8 mouse cellular contexts compared by ENCODE assay signal in genomic region chr16:20668013-20668412, GRCm38 (mm10). TPM values are rescaled to one million over a fixed set of nuclear protein-coding genes. Genes with fewer than 3 reads are reported as not detected.
DNase-seq lines count a peak whose midpoint lies in the region; ATAC-seq and TF ChIP-seq lines count a peak whose summit lies in the region.
"Not testable (repeated sequence)": the region's sequence is repeated elsewhere in the genome, so short reads cannot be mapped to it uniquely, and the experiment has no call there.

Gene Eif4g1 (plus strand): TSS chr16:20668313.

- H3K36me3 ChIP-seq in erythroblast, embryonic 14.5 days (ENCODE audit: control insufficient read depth), result peaks cover 19% of the 10 kb centered on the region
- peaks cover 21% of the 10 kb centered on the region for H3K36me3 ChIP-seq in hindbrain, embryonic 12.5 days
- H3K36me3 ChIP-seq in liver, embryonic 12.5 days, result peaks cover 17% of the 10 kb centered on the region
- H3K36me3 ChIP-seq in midbrain, embryonic 14.5 days (ENCODE audit: control insufficient read depth, insufficient read depth, low read length), result peaks cover 13% of the 10 kb centered on the region
- H3K36me3 ChIP-seq in thymus, adult 2 months (ENCODE audit: control insufficient read depth, insufficient read depth, low read length), result not testable (repeated sequence)

- not testable (repeated sequence) for H3K4me2 ChIP-seq in hindbrain, embryonic 12.5 days (replicated peaks); liver, embryonic 12.5 days; midbrain, embryonic 14.5 days (ENCODE audit: low read length)

- not testable (repeated sequence) for H3K27me3 ChIP-seq in erythroblast, embryonic 14.5 days (ENCODE audit: control insufficient read depth); hindbrain, embryonic 12.5 days; liver, embryonic 12.5 days (replicated peaks); midbrain, embryonic 14.5 days (ENCODE audit: control insufficient read depth, insufficient read depth, low read length); thymus, adult 2 months (ENCODE audit: control insufficient read depth, insufficient read depth, low read length)

- TF ChIP-seq CTCF in thymus, adult 2 months (IDR thresholded peaks at IDR 0.05; ENCODE audit: borderline replicate concordance, control insufficient read depth, extremely low read depth, insufficient read depth, low read length, poor library complexity), result not testable (repeated sequence)

- WGBS in hindbrain, embryonic 12.5 days, result 96% methylated on average over 2 of the region's 6 CpGs
- WGBS in liver, embryonic 12.5 days (ENCODE audit: insufficient replicate concordance), result 75% methylated on average over 5 of the region's 6 CpGs
- 96% methylated on average over 4 of the region's 6 CpGs for WGBS in midbrain, embryonic 14.5 days
- WGBS in thymus, adult 2 months, result 95% methylated on average over 5 of the region's 6 CpGs

- not testable (repeated sequence) for ATAC-seq in granulocyte monocyte progenitor cell, adult 5-6 weeks (replicated peaks; ENCODE audit: poor library complexity, severe bottlenecking); hindbrain, embryonic 12.5 days (ENCODE audit: low FRiP score); liver, embryonic 12.5 days; midbrain, embryonic 14.5 days (ENCODE audit: low FRiP score, low TSS enrichment)

- not testable (repeated sequence) for H3K9ac ChIP-seq in hindbrain, embryonic 12.5 days; liver, embryonic 12.5 days; midbrain, embryonic 14.5 days (replicated peaks; ENCODE audit: low read length)

- H3K27ac ChIP-seq in hindbrain, embryonic 12.5 days; liver, embryonic 12.5 days; midbrain, embryonic 14.5 days (replicated peaks; ENCODE audit: low read depth, low read length); thymus, adult 2 months (ENCODE audit: control insufficient read depth, insufficient read depth, low read length): not testable (repeated sequence)

- DNase-seq in adrenal gland, postnatal 10 days; layer of hippocampus, postnatal 10 days (ENCODE audit: low spot score in 2 of 2); midbrain, embryonic 14.5 days; thymus, adult 2 months: not testable (repeated sequence)

- not testable (repeated sequence) for H3K9me3 ChIP-seq in erythroblast, embryonic 14.5 days (ENCODE audit: control insufficient read depth, low read length); hindbrain, embryonic 12.5 days (replicated peaks); liver, embryonic 12.5 days (replicated peaks); midbrain, embryonic 14.5 days (ENCODE audit: control insufficient read depth, low read length)

- not testable (repeated sequence) for TF ChIP-seq POLR2A in thymus, adult 2 months (IDR thresholded peaks at IDR 0.05; ENCODE audit: control insufficient read depth, extremely low read depth, insufficient read depth, low read length, poor library complexity)

- H3K4me3 ChIP-seq in erythroblast, embryonic 14.5 days (replicated peaks); hindbrain, embryonic 12.5 days; liver, embryonic 12.5 days; midbrain, embryonic 14.5 days (replicated peaks; ENCODE audit: low read depth, low read length); thymus, adult 2 months (ENCODE audit: control insufficient read depth, insufficient read depth, low read length): not testable (repeated sequence)

- peaks cover 10% of the 10 kb centered on the region for H3K4me1 ChIP-seq in erythroblast, embryonic 14.5 days (ENCODE audit: control insufficient read depth)
- H3K4me1 ChIP-seq in hindbrain, embryonic 12.5 days; midbrain, embryonic 14.5 days (ENCODE audit: control insufficient read depth, insufficient read depth, low read length); thymus, adult 2 months (replicated peaks; ENCODE audit: control insufficient read depth, insufficient read depth, low read length): not testable (repeated sequence)
- peaks cover 10% of the 10 kb centered on the region for H3K4me1 ChIP-seq in liver, embryonic 12.5 days

RNA-seq across cellular contexts. Expression of gene Eif4g1, which starts in this region (rescaled TPM):
- 100 to 1,000 TPM; 366 to 393 TPM for total RNA-seq in adrenal gland, postnatal 10 days (2021)
- polyA plus RNA-seq in erythroblast, embryonic 14.5 days (2012), result 37.6 and 54.8 TPM in 2 replicates
- 242 and 249 TPM in 2 replicates for total RNA-seq in granulocyte monocyte progenitor cell, adult 5-6 weeks (2014; fragmentation: Nextera tagmentation)
- total RNA-seq in granulocyte monocyte progenitor cell, adult 5-6 weeks (2017), result 312 and 346 TPM in 2 replicates
- 197 and 200 TPM in 2 replicates for polyA plus RNA-seq in hindbrain, embryonic 12.5 days (2016; fragmentation: Nextera tagmentation; extraction: Ambion mirVana)
- total RNA-seq in layer of hippocampus, postnatal 10 days (2021), result 100 to 1,000 TPM; 349 to 379 TPM
- 180 and 187 TPM in 2 replicates for polyA plus RNA-seq in liver, embryonic 12.5 days (2016; fragmentation: Nextera tagmentation; extraction: Ambion mirVana)
- polyA plus RNA-seq in midbrain, embryonic 14.5 days (2014; fragmentation: Nextera tagmentation; extraction: Ambion mirVana), result 117 and 123 TPM in 2 replicates
- 618 and 639 TPM in 2 replicates for polyA plus RNA-seq in thymus, adult 2 months (2012; rRNA removed)
